Mouse (Mus musculus): Measurements from ENCODE around the gene Alox12b.

DNA sequence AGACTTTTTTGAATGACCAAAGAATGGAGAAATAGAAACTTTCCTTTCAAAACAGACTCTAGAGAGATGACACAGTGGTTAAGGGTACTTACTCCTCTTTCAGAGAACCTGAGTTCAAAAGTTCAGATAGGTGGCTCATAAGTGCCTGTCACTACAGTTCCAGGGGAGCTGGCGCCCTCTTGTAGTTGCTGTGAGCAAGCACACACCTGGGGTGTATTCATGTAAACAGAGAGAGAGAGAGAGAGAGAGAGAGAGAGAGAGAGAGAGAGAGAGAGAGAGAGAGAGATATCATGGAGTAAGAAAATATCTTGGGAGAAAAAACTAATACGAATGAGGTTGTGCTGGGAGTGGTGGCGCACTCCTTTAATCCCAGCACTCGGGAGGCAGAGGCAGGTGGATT, 23.3 kb downstream of the Alox12b start:
- TF ChIP-seq POLR2A (IDR thresholded peaks at IDR 0.05; ENCODE audit: borderline replicate concordance, extremely low read depth, low read depth, low read length) (no peak), CTCF (IDR thresholded peaks at IDR 0.05; ENCODE audit: insufficient read depth, low read length) (no peak)
